ENCODE assay signal across 10 mouse cellular contexts in genomic region chr1:74894966-74895365, GRCm38 (mm10). TPM values are rescaled to one million over a fixed set of nuclear protein-coding genes. Genes with fewer than 3 reads are reported as not detected.
DNase-seq lines count a peak whose midpoint lies in the region; ATAC-seq lines count a peak whose summit lies in the region.
"Had no signal": no experiment of that assay in that cellular context is flagged by ENCODE, and none has a peak within 500 bp of the region (broad histone marks: within the 10 kb centered on the region; RNA-seq: fewer than 3 reads in every experiment).

No protein-coding gene starts in this region.

- no peak overlapping the region for H3K9ac ChIP-seq in forebrain, embryonic 14.5 days (ENCODE audit: low read length)
- H3K9ac ChIP-seq in forebrain, embryonic 13.5 days, result no peak overlapping the region

- no peaks in the 10 kb centered on the region for H3K9me3 ChIP-seq in forebrain, embryonic 14.5 days (replicated peaks; ENCODE audit: control insufficient read depth, low read length)
- H3K9me3 ChIP-seq in forebrain, embryonic 13.5 days (replicated peaks), result no peaks in the 10 kb centered on the region

- peak; percentile 40; the same call in 1 of the 2 replicates for ATAC-seq in forebrain, embryonic 14.5 days
- no peak for ATAC-seq in forebrain, embryonic 13.5 days

- H3K27me3 ChIP-seq in forebrain, embryonic 14.5 days (replicated peaks; ENCODE audit: control insufficient read depth, insufficient read depth, low read length), result peaks cover 78% of the 10 kb centered on the region
- peaks cover 98% of the 10 kb centered on the region for H3K27me3 ChIP-seq in forebrain, embryonic 13.5 days

- peak; percentile 67 for DNase-seq in forebrain, embryonic 14.5 days (ENCODE audit: low spot score)
- peak; percentile 60 for DNase-seq in 416B (ENCODE audit: low read depth)
- peak; percentile 81 for DNase-seq in adrenal gland, postnatal 10 days
- DNase-seq in embryo, embryonic 9.5 days (ENCODE audit: extremely low spot score), result peak; percentile 53
- peak; percentile 59 to 84 for DNase-seq in kidney, postnatal 36 days
- peak; percentile 32 for DNase-seq in lung, postnatal 25 days (ENCODE audit: low spot score)
- DNase-seq in spleen, postnatal 10 days (ENCODE audit: low spot score in 2 of 2), result peak; percentile 30 to 73

- no peak overlapping the region for H3K4me2 ChIP-seq in forebrain, embryonic 14.5 days (ENCODE audit: low read length)
- H3K4me2 ChIP-seq in forebrain, embryonic 13.5 days, result no peak overlapping the region

- no peak overlapping the region for H3K27ac ChIP-seq in forebrain, embryonic 14.5 days (ENCODE audit: low read depth, low read length)
- no peak overlapping the region for H3K27ac ChIP-seq in forebrain, embryonic 13.5 days

- H3K4me3 ChIP-seq in forebrain, embryonic 14.5 days (ENCODE audit: low read depth, low read length), result no peak overlapping the region
- no peak overlapping the region for H3K4me3 ChIP-seq in forebrain, embryonic 13.5 days

- WGBS in forebrain, embryonic 14.5 days, result 21% methylated on average over 4 of the region's 4 CpGs
- 28% methylated on average over 3 of the region's 4 CpGs for WGBS in forebrain, embryonic 13.5 days

- H3K36me3 ChIP-seq in forebrain, embryonic 14.5 days (ENCODE audit: control insufficient read depth, insufficient read depth, low read length), result no peaks in the 10 kb centered on the region
- H3K36me3 ChIP-seq in forebrain, embryonic 13.5 days (ENCODE audit: poor library complexity, severe bottlenecking), result no peaks in the 10 kb centered on the region

- no peaks in the 10 kb centered on the region for H3K4me1 ChIP-seq in forebrain, embryonic 14.5 days (ENCODE audit: control insufficient read depth, insufficient read depth, low read length)
- H3K4me1 ChIP-seq in forebrain, embryonic 13.5 days, result peaks cover 30% of the 10 kb centered on the region

RNA-seq across cellular contexts. Expression of gene Cryba2, which starts 2.0 kb away (rescaled TPM):
- polyA plus RNA-seq in forebrain, embryonic 14.5 days (2014; fragmentation: Nextera tagmentation; extraction: Ambion mirVana), result not detected in 2 replicates
- not detected in 2 replicates for polyA plus RNA-seq in forebrain, embryonic 13.5 days (2015; fragmentation: Nextera tagmentation; extraction: Ambion mirVana)
- 1 to 10 TPM in 1 of 2 experiments, under 1 TPM in 1; 0.51 to 1.1 TPM for total RNA-seq in adrenal gland, postnatal 10 days (2021)
- total RNA-seq: neutrophil, adult 5-6 weeks had no signal
- polyA plus RNA-seq: heart, embryonic 14.5 days had no signal

RNA-seq across cellular contexts. Expression of gene Fev, which starts 9.7 kb away (rescaled TPM):
- not detected in 2 replicates for polyA plus RNA-seq in forebrain, embryonic 14.5 days (2014; fragmentation: Nextera tagmentation; extraction: Ambion mirVana)
- polyA plus RNA-seq in forebrain, embryonic 13.5 days (2015; fragmentation: Nextera tagmentation; extraction: Ambion mirVana), result not detected in 2 replicates
- under 1 TPM; 0.84 to 0.97 TPM for total RNA-seq in adrenal gland, postnatal 10 days (2021)
- total RNA-seq: neutrophil, adult 5-6 weeks had no signal

RNA-seq across cellular contexts. Expression of gene Cdk5r2, which starts 40.2 kb away (rescaled TPM):
- 4.5 and 5.3 TPM in 2 replicates for polyA plus RNA-seq in forebrain, embryonic 14.5 days (2014; fragmentation: Nextera tagmentation; extraction: Ambion mirVana)
- 0.76 and 1.3 TPM in 2 replicates for polyA plus RNA-seq in forebrain, embryonic 13.5 days (2015; fragmentation: Nextera tagmentation; extraction: Ambion mirVana)
- total RNA-seq in adrenal gland, postnatal 10 days (2021), result 1 to 10 TPM; 4.8 to 6.6 TPM
- total RNA-seq: neutrophil, adult 5-6 weeks had no signal

RNA-seq across cellular contexts. Expression of gene Cfap65, which starts 40.4 kb away (rescaled TPM):
- 0.29 and 0.68 TPM in 2 replicates for polyA plus RNA-seq in forebrain, embryonic 14.5 days (2014; fragmentation: Nextera tagmentation; extraction: Ambion mirVana)
- 0.56 and 0.57 TPM in 2 replicates for polyA plus RNA-seq in forebrain, embryonic 13.5 days (2015; fragmentation: Nextera tagmentation; extraction: Ambion mirVana)
- total RNA-seq in adrenal gland, postnatal 10 days (2021), result not detected
- total RNA-seq: neutrophil, adult 5-6 weeks had no signal
- polyA plus RNA-seq: heart, embryonic 14.5 days had no signal

RNA-seq across cellular contexts. Expression of gene Ihh, which starts 56.5 kb away (rescaled TPM):
- 0.09 and 0.20 TPM in 2 replicates for polyA plus RNA-seq in forebrain, embryonic 14.5 days (2014; fragmentation: Nextera tagmentation; extraction: Ambion mirVana)
- 0.20 and 0.21 TPM in 2 replicates for polyA plus RNA-seq in forebrain, embryonic 13.5 days (2015; fragmentation: Nextera tagmentation; extraction: Ambion mirVana)
- total RNA-seq in adrenal gland, postnatal 10 days (2021), result under 1 TPM; 0.18 to 0.48 TPM
- total RNA-seq: neutrophil, adult 5-6 weeks had no signal
